Mouse (Mus musculus) inflammation-experienced regulatory T-cells, adult 16 weeks (primary cell): Measurements from ENCODE around the gene Rhob. TPM values are rescaled to one million over a fixed set of nuclear protein-coding genes. Genes with fewer than 3 reads are reported as not detected.

ENCODE experiments used
- polyA plus RNA-seq: library from polyadenylated mRNA; unstranded; fragments of 100-300 nt; shearing (Covaris generic); gene quantifications from one replicate; pipeline ENCODE4 v1.2.1, GENCODE M21; 2017

The Rhob gene
- polyA plus RNA-seq, result 0.49 TPM

DNA sequence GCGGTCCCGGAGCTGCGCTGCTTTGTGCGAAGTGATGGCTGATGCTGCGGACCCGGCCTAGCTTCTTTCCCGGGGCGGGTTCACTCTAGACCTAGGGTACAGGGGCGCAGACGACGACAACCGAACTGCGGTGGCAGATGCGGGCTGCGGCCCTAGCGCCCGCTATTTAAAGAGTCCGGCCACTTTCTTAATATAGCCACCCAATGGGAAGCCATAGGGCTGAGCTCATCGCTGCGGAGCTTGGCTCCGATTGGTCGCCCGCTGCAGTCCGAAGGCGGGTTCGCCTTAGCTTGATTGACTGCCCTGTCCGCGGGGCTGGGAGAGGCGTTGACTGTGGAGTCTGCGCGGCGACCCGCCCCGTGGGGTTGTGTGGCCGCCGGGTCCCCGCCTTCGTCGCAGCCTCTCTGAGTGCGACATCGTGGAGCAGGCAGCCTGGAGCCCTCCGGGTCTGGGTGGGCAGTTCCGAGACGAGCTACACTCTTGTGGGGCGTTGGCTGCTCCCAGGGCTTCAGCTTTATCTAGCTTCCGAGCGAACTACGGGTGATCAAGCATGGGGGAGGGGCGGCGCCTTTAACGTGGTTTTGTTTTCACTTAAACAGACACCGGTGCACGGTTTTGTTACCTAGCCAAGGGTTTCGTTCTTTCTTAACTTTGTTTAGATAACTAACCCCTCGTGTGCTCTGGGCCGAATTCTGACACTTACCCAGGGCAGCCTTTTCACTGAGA, at the start of gene Rhob:
Gene Rhob, minus strand, starts transcription at position 139 of the 726 bp plus-strand sequence.

Other genes starting within 250 kb of the Rhob start
- gene Gdf7, start 198.1 kb downstream of the Rhob start, polyA plus RNA-seq, result not detected
- 14.9 TPM for gene Hs1bp3, start 186.6 kb downstream of the Rhob start, polyA plus RNA-seq
- not detected for gene Slc7a15, start 99.1 kb upstream of the Rhob start, polyA plus RNA-seq
- gene Pum2, start 174.1 kb upstream of the Rhob start, polyA plus RNA-seq, result 10.4 TPM